Mouse (Mus musculus) G1E (cell line): ENCODE results near the gene Gadd45gip1. TPM values are rescaled to one million over a fixed set of nuclear protein-coding genes. Genes with fewer than 3 reads are reported as not detected.

ENCODE experiments used
- ATAC-seq: 2 replicates; pipeline ENCODE4 v1.8.0; 2016; ENCODE audit warnings: mild to moderate bottlenecking; ENCODE audit not compliant: insufficient number of reproducible peaks, poor library complexity, low FRiP score, severe bottlenecking; ENCODE audit errors: extremely low read depth
- DNase-seq: peaks from one replicate; pipeline ENCODE4 v3.0.0; 2012; ENCODE audit warnings: low spot score
- H3K27me3 ChIP-seq: 2 replicates; pipeline ENCODE4 v1.6.1; 2012; ENCODE audit warnings: mild to moderate bottlenecking, low read length, inconsistent platforms; ENCODE audit not compliant: insufficient read depth
- H3K36me3 ChIP-seq: replicated peaks from 2 replicates; pipeline ENCODE3; 2012; ENCODE audit warnings: mild to moderate bottlenecking, inconsistent platforms
- H3K4me1 ChIP-seq: 2 replicates; pipeline ENCODE4 v1.6.1; 2012; ENCODE audit warnings: low read depth, low read length, inconsistent platforms, mixed read lengths; ENCODE audit not compliant: insufficient read depth
- H3K4me3 ChIP-seq: 2 replicates; pipeline ENCODE4 v1.5.1; 2012; ENCODE audit warnings: low read depth, mild to moderate bottlenecking, inconsistent platforms, low read length, moderate library complexity, mixed read lengths
- H3K9me3 ChIP-seq: replicated peaks from 2 replicates; pipeline ENCODE4 v1.6.1; 2012; ENCODE audit warnings: inconsistent platforms
- CTCF ChIP-seq: IDR thresholded peaks from 2 replicates; pipeline ENCODE4 v1.5.1; 2012; ENCODE audit warnings: low read depth, low read length, inconsistent platforms, mixed read lengths
- GATA1 ChIP-seq: IDR thresholded peaks from 2 replicates; pipeline ENCODE4 v1.6.1; 2012; ENCODE audit warnings: borderline replicate concordance, low read length, inconsistent platforms, mixed read lengths
- GATA2 ChIP-seq: IDR thresholded peaks from 2 replicates; pipeline ENCODE4 v1.6.1; 2012; ENCODE audit warnings: low read depth, low read length, inconsistent platforms, borderline replicate concordance
- POLR2AphosphoS5 ChIP-seq: IDR thresholded peaks from 2 replicates; pipeline ENCODE4 v1.6.1; 2012; ENCODE audit warnings: low read depth, low read length, inconsistent platforms; ENCODE audit not compliant: insufficient replicate concordance
- TAL1 ChIP-seq: conservative IDR thresholded peaks from 2 replicates; pipeline ENCODE4 v1.6.1; 2012; ENCODE audit warnings: low read depth, low read length, inconsistent platforms, mixed read lengths
- polyA plus RNA-seq: library from polyadenylated mRNA; stranded (reverse); fragments of >175 nt; gene quantifications from 2 replicates; pipeline ENCODE4 v1.2.3, GENCODE M21; 2012
- total RNA-seq, 2 experiments: library from RNA; stranded (forward) in 1 of 2; stranded (reverse) in 1 of 2; fragments of 200-1000 nt in 1 of 2; fragments of >200 nt in 1 of 2; fragmentation: Nextera tagmentation in 1 of 2; gene quantifications; 2 replicates each; pipeline ENCODE4 v1.2.3; 2014 to 2017

The Gadd45gip1 gene
- total and polyA plus RNA-seq, 3 experiments: 13.0 to 79.7 (median 20.4) TPM

DNA sequence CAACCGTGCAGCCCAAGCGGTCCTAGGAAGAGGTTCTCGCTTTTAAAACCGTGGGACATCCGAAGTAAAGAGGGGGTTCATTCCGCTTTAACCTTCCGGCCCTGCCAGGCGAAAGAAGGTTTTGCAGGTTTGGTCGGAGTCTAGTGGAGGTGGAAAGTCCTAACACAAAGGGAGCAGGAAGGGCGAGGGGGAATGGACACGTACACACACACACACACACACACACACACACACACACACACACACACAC, 45.9 kb upstream of the Gadd45gip1 start:
- Histone ChIP-seq H3K9me3 (peaks cover 7% of the 10 kb centered on the region), H3K36me3 (peaks cover 34% of the 10 kb centered on the region), H3K4me3 (no peak overlapping the region), H3K27me3 (peaks cover 73% of the 10 kb centered on the region), H3K4me1 (peaks cover 11% of the 10 kb centered on the region)
- no peak for TF ChIP-seq GATA2
- TF ChIP-seq GATA1: no peak
- TF ChIP-seq CTCF: no peak
- no peak for TF ChIP-seq POLR2AphosphoS5
- no peak for TF ChIP-seq TAL1
- DNase-seq (no peak), ATAC-seq (no peak)

DNA sequence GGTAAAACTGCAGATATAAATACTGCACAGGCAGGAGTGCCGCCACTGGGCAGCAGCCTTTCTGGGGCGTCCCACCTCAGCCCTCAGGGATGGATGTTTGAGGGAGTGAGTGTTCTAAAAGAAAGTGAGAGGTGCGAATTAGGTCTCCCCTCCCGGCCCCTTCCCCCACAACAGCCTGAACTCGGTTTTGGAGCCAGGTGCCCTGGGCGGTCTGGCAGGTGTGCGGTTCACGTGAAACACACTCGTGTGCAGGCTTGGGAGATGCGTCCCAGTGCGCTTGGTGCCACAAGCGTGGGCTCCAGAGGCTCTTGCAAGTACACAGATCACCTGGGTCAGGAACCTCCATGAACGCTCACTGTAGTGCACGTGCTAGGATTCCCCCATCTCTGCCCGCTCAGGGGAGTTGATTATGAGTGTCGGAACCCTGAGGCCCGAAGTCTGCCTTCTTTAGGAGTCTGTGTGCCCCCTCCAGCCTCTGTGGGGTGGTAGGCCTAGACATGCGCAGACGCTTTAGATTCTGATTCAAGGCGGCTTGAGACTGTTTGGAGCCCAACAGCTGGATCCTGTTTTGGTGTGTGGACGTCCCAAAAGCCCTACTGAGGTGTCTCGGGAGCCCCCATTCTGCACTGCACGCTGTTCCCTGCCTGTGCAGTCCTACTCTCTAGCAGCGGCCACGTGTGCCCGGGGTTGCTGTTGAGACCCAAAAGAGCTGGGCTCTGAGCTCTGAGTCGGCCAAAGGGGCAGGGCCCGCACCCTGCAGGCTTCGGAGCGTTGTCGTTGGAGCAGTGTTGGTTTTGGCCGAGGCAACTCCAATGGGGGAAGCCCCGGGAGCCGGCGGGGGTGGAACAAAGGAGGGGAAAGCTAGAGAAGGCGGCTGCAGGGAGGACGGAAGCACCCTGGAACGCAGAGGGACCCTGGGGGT, 45.3 kb upstream of the Gadd45gip1 start:
- no peak for TF ChIP-seq GATA1
- TF ChIP-seq CTCF: no peak
- no peak for TF ChIP-seq GATA2
- TF ChIP-seq TAL1: no peak
- TF ChIP-seq POLR2AphosphoS5: no peak
- Histone ChIP-seq H3K4me3 (no peak overlapping the region), H3K9me3 (peaks cover 7% of the 10 kb centered on the region), H3K27me3 (peaks cover 79% of the 10 kb centered on the region), H3K4me1 (peaks cover 11% of the 10 kb centered on the region), H3K36me3 (peaks cover 34% of the 10 kb centered on the region)
- ATAC-seq (no peak), DNase-seq (no peak)

DNA sequence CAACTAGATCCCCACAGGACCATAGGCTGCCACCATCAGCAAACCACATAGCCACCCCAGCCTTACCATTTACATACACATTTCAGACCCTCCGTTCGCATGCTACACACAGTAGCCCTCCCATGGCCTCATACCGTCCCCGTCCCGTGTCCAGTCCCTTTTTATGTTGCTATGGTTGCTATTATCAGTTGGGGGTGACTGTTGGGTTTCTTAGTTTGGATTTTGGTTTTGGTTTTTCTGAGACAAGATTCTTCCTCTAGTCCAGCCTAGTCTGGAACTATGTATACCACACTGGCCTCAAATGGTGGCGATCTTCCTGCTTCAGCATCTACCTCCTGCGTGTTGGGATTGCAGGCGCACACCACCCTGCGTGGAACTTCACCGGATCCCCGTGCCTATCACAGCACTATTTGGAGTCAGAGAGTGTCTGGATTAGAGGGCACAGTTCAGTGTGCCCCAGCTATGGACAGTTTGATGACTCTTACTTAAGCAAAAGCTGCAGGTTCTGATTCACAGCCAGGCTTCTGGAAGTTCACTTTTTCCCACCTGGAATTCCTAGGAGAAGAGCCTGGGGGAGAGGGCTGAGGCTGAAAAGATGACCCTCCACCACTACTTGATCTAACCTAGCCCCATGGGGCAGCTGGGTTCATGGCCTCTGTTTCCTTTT, 44.4 kb upstream of the Gadd45gip1 start:
- H3K4me1 ChIP-seq: peaks cover 11% of the 10 kb centered on the region
- peaks cover 75% of the 10 kb centered on the region for H3K27me3 ChIP-seq
- no peak for ATAC-seq
- DNase-seq: no peak
- TF ChIP-seq POLR2AphosphoS5: no peak
- H3K36me3 ChIP-seq: peaks cover 30% of the 10 kb centered on the region
- peaks cover 7% of the 10 kb centered on the region for H3K9me3 ChIP-seq
- H3K4me3 ChIP-seq: no peak overlapping the region

DNA sequence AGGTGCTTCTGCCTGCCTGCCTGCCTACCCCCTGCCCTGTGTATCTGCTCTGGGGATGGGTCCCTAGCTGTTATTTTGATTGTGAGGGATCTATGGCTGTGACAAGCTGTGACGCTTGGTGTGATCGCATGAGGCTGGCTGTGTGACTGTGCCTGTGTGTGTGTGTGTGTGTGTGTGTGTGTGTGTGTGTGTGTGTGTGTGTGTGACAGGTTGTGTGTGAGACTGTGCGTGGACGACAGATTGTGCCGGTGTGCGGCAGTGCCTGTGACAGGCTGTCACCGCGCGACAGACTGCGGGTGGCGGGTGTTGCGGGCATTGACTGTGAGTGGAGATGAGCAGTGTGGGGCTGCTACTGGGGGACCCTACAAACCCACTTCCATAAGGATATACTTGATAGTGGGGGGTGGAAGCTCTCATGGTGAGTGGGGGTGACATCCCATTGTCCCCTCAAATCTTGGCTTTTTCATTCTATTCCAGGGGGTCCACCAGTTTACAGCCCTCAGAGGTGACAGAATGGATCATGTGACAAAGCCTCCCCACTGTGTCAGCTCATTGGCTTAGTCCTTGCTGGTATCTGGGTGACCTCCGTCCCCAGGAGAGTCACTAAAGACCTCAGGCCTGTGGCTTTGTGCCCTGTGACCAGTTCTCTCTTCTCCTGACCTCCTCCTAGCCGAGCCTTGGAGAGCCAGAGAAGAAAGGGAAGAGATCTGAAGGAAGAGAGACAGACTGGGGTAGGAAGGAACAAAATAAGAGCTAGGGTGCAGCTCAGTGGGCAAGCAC, 43.6 kb upstream of the Gadd45gip1 start:
- TF ChIP-seq GATA1: no peak
- no peak for TF ChIP-seq POLR2AphosphoS5
- TF ChIP-seq TAL1: no peak
- no peak for TF ChIP-seq GATA2
- TF ChIP-seq CTCF: no peak
- ATAC-seq (no peak), DNase-seq (no peak)
- Histone ChIP-seq H3K9me3 (peaks cover 7% of the 10 kb centered on the region), H3K4me3 (no peak overlapping the region), H3K36me3 (peaks cover 32% of the 10 kb centered on the region), H3K27me3 (peaks cover 72% of the 10 kb centered on the region), H3K4me1 (peaks cover 14% of the 10 kb centered on the region)

DNA sequence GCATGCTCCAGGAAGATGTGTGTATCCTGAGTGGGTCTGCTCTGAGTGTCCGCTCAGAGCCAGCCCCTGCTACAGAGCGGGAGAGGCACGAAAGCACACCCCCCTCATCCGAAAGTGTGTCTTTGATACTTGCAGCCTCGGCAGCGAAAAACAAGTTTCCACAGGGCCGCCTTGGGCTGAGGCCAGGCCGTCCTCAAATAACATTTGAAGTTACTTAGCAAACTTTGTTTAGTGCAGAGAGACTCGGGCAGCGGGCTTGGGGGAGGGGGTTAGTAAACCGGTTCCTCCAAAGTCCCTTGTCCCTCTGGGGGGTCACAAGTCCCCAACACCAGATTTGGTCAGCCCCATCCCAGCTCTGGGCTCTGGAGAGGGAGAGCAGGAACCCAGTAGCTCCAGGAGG, 42.4 kb upstream of the Gadd45gip1 start:
- no peak for TF ChIP-seq TAL1
- no peak for TF ChIP-seq GATA2
- no peak for TF ChIP-seq GATA1
- no peak for ATAC-seq
- no peak overlapping the region for H3K4me3 ChIP-seq
- H3K27me3 ChIP-seq: peaks cover 75% of the 10 kb centered on the region
- no peak for DNase-seq
- H3K36me3 ChIP-seq: peaks cover 43% of the 10 kb centered on the region
- H3K9me3 ChIP-seq: peaks cover 7% of the 10 kb centered on the region
- peaks cover 20% of the 10 kb centered on the region for H3K4me1 ChIP-seq

DNA sequence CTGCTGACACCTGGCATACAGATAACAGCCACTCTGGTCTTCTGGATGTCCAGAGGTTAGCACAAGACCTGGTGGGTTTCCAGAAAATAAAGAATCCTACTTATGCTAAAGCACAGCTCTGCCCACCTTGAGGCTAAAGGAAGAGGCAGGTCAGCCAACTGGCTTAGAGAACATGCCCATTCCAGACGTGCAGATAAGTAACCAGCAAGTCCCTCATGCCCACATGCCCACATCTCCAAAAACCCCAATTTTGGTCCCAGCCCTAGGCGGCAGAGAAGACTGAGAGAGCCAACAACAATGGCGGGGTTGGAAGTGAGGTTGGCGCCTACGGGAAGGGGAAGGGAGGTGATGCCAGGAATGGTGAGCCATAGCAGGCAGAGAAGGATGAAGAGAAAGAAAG, 42.0 kb upstream of the Gadd45gip1 start:
- H3K27me3 ChIP-seq: peaks cover 73% of the 10 kb centered on the region
- H3K9me3 ChIP-seq: peaks cover 6% of the 10 kb centered on the region
- TF ChIP-seq GATA2 (no peak), CTCF (no peak), POLR2AphosphoS5 (no peak), TAL1 (no peak), GATA1 (no peak)
- DNase-seq (no peak), ATAC-seq (no peak)
- H3K4me3 ChIP-seq: no peak overlapping the region
- peaks cover 20% of the 10 kb centered on the region for H3K4me1 ChIP-seq
- peaks cover 42% of the 10 kb centered on the region for H3K36me3 ChIP-seq
